Mouse (Mus musculus) adrenal gland, adult 8-10 months (tissue): Measurements from ENCODE around the gene Stxbp1. TPM values are rescaled to one million over a fixed set of nuclear protein-coding genes. Genes with fewer than 3 reads are reported as not detected.
A peak's percentile ranks its signal among the peaks of the same experiment; 100 is the strongest.

ENCODE experiments used
- DNase-seq: peaks from one replicate; pipeline ENCODE4 v3.0.0; 2022
- total RNA-seq, 4 experiments: library from RNA; stranded (reverse); gene quantifications; 2 replicates each; pipeline ENCODE4 v1.2.4; 2022

The Stxbp1 gene
- total RNA-seq, 4 experiments from 2014 or later = 23.8 to 50.5 (median 37.5) TPM

DNA sequence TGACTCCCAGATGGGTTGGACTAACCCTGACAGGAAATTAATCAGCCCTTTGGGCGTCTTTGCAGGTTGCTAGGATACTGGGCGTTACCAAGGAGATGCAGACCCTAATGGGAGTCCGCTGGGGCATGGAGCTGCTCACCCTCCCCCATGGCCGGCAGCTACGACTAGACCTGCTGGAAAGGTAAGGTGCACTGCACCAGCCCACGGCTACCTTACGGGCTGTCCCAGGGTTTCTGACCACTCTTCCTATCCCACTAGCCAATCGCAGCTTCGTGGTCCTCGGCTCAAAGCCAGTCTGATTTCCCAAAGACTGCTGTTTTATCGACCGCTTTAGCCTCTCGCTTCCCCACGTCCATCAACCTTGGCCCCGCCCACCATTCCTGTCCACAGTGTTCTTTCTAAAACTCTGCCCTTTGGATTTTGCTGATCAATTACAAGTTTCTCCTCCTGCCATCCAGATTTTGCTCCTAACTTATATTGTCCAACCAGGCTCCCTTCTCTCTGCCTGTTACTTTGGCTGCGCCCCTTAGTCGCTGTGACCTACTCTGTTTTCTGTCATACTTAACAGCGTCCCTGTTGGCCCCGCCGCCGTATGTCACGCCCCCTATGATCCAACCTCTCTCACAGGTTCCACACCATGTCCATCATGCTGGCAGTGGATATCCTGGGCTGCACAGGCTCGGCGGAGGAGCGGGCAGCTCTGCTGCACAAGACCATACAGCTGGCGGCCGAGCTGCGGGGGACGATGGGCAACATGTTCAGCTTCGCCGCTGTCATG lies 96.0 kb downstream of the Stxbp1 start:
- peak; percentile 70 for DNase-seq

DNA sequence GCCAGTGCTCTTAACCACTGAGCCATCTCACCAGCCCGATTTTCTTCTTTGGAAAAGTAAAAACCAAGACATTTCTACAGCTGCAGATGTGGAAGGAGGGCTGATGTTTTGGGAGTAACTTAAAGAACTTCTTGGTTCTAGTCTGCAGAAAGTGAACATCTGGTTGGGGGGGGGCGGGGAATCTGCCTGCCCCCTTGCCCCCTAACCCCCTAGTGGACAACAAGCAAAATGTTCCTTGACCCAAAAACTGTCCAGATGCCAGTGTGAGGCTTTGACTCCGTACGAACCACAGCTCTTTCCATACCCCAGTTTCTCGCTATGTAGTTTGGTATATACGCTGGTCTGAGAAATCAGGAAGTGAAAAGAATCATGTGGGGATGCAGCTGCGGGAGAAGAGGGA lies 96.8 kb downstream of the Stxbp1 start:
- no peak for DNase-seq

- DNase-seq = no peak
Measured at GRCm38 (mm10) chr2:32749082-32749481, 98.0 kb downstream of the Stxbp1 start.

DNA sequence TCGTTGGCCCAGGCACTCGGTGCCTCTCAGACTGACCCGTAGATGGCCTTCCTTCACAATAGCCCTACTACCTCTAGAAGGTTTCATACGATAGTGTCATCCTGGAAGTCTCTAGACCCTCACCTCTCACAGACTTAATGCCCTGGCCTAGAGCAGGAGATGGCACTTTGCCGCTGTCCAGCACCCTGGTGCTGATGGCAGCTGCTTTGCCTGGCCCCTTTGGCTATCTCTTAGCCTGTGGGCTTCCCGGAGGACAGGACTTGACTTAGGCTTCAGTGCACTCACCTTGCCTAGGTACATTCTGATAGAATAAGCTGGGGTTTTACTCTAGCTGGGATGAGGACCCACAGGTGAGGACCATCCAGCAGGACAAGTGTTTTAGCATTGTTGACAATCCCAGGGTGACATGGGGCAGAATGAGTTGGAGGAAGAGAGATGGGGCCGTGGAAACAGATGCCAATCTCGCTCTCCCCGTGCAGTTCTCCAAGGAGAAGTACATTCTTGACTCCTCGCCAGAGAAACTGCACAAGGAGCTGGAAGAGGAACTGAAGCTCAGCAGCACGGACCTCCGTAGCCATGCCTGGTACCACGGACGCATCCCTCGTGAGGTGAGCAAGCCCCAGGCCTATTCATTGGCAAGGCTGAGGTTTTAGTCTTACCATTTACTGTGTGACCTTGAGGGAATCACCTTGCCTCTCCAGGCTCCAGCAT lies 102.6 kb downstream of the Stxbp1 start:
- DNase-seq = no peak

- no peak for DNase-seq
Measured at GRCm38 (mm10) chr2:32742173-32742531, 104.9 kb downstream of the Stxbp1 start.

- no peak for DNase-seq
Measured at GRCm38 (mm10) chr2:32741273-32742172, 105.5 kb downstream of the Stxbp1 start.

GRCm38 (mm10) chr2:32740916-32741272 lies 106.2 kb downstream of the Stxbp1 start, which contains the start of gene 6330409D20Rik:
Gene 6330409D20Rik (minus strand): TSS chr2:32741016.
- DNase-seq = no peak

DNA sequence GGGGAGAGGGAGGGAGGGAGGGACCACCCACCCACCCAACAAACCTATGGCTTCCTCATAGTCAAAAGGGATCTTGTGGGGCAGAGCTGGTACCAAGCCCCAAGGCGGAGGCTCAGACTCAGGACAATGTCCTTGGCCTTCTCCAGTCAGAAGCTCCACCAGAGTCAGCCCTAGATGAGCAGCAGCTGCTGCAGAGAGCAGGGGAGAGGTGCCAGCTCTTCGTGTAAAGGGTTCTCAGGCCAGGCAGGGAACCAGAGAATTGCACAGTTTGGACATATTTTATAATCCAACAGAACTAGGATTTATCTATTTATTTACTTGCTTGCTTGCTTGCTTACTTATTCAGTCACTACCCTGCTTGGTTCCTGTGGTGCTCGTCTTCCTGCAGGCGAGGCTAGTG lies 107.7 kb downstream of the Stxbp1 start:
- no peak for DNase-seq

Other genes with a start within 250 kb of the Stxbp1 start
- 10 to 100 TPM; 42.7 to 61.4 (median 51.8) TPM for gene St6galnac6, start 247.5 kb downstream of the Stxbp1 start, total RNA-seq
- 10 to 100 TPM; 24.1 to 57.3 (median 40.1) TPM for gene Ak1, start 225.5 kb downstream of the Stxbp1 start, total RNA-seq
- 100 to 1,000 TPM in 3 of 4 experiments, 10 to 100 TPM in 1; 96.0 to 134 (median 120) TPM for gene Eng, start 200.7 kb downstream of the Stxbp1 start, total RNA-seq
- gene Fpgs, start 143.1 kb downstream of the Stxbp1 start, total RNA-seq = 10 to 100 TPM; 10.8 to 22.2 (median 18.7) TPM
- 100 to 1,000 TPM in 1 of 4 experiments, 10 to 100 TPM in 3; 80.8 to 110 (median 92.1) TPM for gene Cdk9, start 134.2 kb downstream of the Stxbp1 start, total RNA-seq
- 10 to 100 TPM; 12.4 to 23.9 (median 18.0) TPM for gene Sh2d3c, start 126.2 kb downstream of the Stxbp1 start, total RNA-seq
- gene 6330409D20Rik, start 106.2 kb downstream of the Stxbp1 start, total RNA-seq = not detected
- 10 to 100 TPM; 22.6 to 31.1 (median 28.5) TPM for gene Tor2a, start 90.0 kb downstream of the Stxbp1 start, total RNA-seq
- under 1 TPM in 3 of 4 experiments, not detected in 1; 0.28 to 0.54 (median 0.45) TPM for gene Ttc16, start 71.6 kb downstream of the Stxbp1 start, total RNA-seq
- 10 to 100 TPM in 2 of 4 experiments, 1 to 10 TPM in 2; 5.4 to 17.8 (median 10.2) TPM for gene Ptrh1, start 71.5 kb downstream of the Stxbp1 start, total RNA-seq
- not detected for gene Cfap157, start 62.8 kb downstream of the Stxbp1 start, total RNA-seq
- 10 to 100 TPM; 18.7 to 35.3 (median 29.3) TPM for gene Fam129b, start 28.9 kb upstream of the Stxbp1 start, total RNA-seq
- 100 to 1,000 TPM; 137 to 206 (median 196) TPM for gene Rpl12, start 114.3 kb upstream of the Stxbp1 start, total RNA-seq
- 10 to 100 TPM; 23.3 to 38.9 (median 28.5) TPM for gene Lrsam1, start 114.4 kb upstream of the Stxbp1 start, total RNA-seq
- gene Slc2a8, start 134.8 kb upstream of the Stxbp1 start, total RNA-seq = 10 to 100 TPM; 19.8 to 28.5 (median 24.4) TPM